Mouse (Mus musculus) cerebellum, adult 18-20 months (tissue): ENCODE measurements around the gene Sec61a2.
A peak's percentile ranks its signal among the peaks of the same experiment; 100 is the strongest.

Experiments
- DNase-seq, 2 experiments: peaks; one replicate each; pipeline ENCODE4 v3.0.0; 2021

Gene Sec61a2

GRCm38 (mm10) chr2:5894843-5895570 is at the start of gene Sec61a2:
Gene Sec61a2 (minus strand): TSS chr2:5895432.
- DNase-seq: peak; percentile 99 to 100

GRCm38 (mm10) chr2:5943071-5943470 is 47.8 kb upstream of the Sec61a2 start:
- no peak for DNase-seq

- DNase-seq: peak; percentile 65 to 75
These were observed 47.3 kb upstream of the Sec61a2 start, which contains the start of gene Dhtkd1 for GRCm38 (mm10) chr2:5942416-5943032. Gene Dhtkd1 (minus strand): TSS chr2:5942792.

GRCm38 (mm10) chr2:5941861-5942415 is 46.7 kb upstream of the Sec61a2 start:
- DNase-seq: peak in 1 of 2 experiments; percentile 15

- no peak for DNase-seq
These were observed 45.7 kb upstream of the Sec61a2 start for GRCm38 (mm10) chr2:5940936-5941335.

GRCm38 (mm10) chr2:5939911-5940310 is 44.7 kb upstream of the Sec61a2 start:
- no peak for DNase-seq

- DNase-seq: no peak
These were observed 44.1 kb upstream of the Sec61a2 start for GRCm38 (mm10) chr2:5939319-5939718.

GRCm38 (mm10) chr2:5936550-5936949 is 41.3 kb upstream of the Sec61a2 start:
- DNase-seq: no peak

GRCm38 (mm10) chr2:5936068-5936467 is 40.8 kb upstream of the Sec61a2 start:
- DNase-seq: no peak

- no peak for DNase-seq
These were observed 39.7 kb upstream of the Sec61a2 start for GRCm38 (mm10) chr2:5934936-5935335.

GRCm38 (mm10) chr2:5931938-5932337 is 36.7 kb upstream of the Sec61a2 start:
- no peak for DNase-seq

GRCm38 (mm10) chr2:5930291-5931054 is 35.2 kb upstream of the Sec61a2 start:
- DNase-seq: no peak

- no peak for DNase-seq
These were observed 34.6 kb upstream of the Sec61a2 start for GRCm38 (mm10) chr2:5929793-5930192.

- no peak for DNase-seq
These were observed 32.2 kb upstream of the Sec61a2 start for GRCm38 (mm10) chr2:5927481-5927880.

GRCm38 (mm10) chr2:5923786-5924185 is 28.6 kb upstream of the Sec61a2 start:
- no peak for DNase-seq

GRCm38 (mm10) chr2:5922823-5923222 is 27.6 kb upstream of the Sec61a2 start:
- no peak for DNase-seq

- no peak for DNase-seq
These were observed 16.2 kb upstream of the Sec61a2 start for GRCm38 (mm10) chr2:5911282-5911965.

- peak; percentile 23 to 31 for DNase-seq
These were observed 11.4 kb upstream of the Sec61a2 start for GRCm38 (mm10) chr2:5906625-5907024.

- DNase-seq: peak; percentile 56 to 60
These were observed 10.9 kb upstream of the Sec61a2 start for GRCm38 (mm10) chr2:5906092-5906491.

GRCm38 (mm10) chr2:5900145-5900544 is 4.9 kb upstream of the Sec61a2 start:
- no peak for DNase-seq

- peak in 1 of 2 experiments; percentile 11 for DNase-seq
These were observed 936 bp downstream of the Sec61a2 start for GRCm38 (mm10) chr2:5894296-5894695.

- no peak for DNase-seq
These were observed 5.8 kb downstream of the Sec61a2 start for GRCm38 (mm10) chr2:5889412-5889811.

GRCm38 (mm10) chr2:5888865-5889264 is 6.4 kb downstream of the Sec61a2 start:
- no peak for DNase-seq
